In the genomic region with DNA sequence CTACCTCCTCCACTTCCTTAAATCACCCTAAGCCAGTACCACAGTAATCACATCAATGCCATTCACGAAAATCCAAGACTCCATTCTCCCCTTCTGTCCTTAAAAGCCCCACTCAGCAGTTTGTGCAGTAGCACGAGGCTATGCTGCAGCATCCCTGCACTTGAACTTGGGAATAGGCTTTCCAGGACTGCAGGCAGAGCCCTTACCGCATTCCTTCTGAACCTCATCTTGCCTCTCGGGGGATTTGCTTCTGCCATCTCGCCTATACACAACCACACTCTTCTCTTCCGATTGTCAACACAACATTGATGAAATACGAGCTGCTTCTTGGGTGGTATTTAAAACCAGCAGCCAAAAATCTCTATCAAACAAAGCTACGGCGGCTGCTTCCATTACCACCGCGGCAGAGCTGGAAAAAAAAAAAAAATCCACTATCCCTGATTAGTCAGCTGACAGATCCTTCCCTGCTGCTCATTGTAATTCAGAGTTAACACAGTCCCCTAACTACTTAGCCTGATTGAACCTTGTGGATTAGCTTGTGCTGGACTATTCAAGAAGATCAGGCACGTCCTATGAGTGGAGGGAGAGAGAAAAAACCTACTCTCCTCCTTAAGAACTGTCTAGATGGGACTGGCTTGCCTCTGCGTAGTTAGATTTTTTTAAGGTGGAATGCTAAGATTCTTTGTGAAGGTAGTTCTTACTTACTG, we compare ENCODE assay signal across 9 mouse cellular contexts. TPM values are rescaled to one million over a fixed set of nuclear protein-coding genes. Genes with fewer than 3 reads are reported as not detected.
DNase-seq lines count a peak whose midpoint lies in the region; ATAC-seq lines count a peak whose summit lies in the region.
"Had no signal": no experiment of that assay in that cellular context is flagged by ENCODE, and none has a peak within 500 bp of the region (broad histone marks: within the 10 kb centered on the region; RNA-seq: fewer than 3 reads in every experiment).

No protein-coding gene starts in this region.

- H3K4me3 ChIP-seq in kidney, embryonic 16.5 days (ENCODE audit: low read length) = peak overlapping the region; percentile 32
- H3K4me3 ChIP-seq in hindbrain, embryonic 16.5 days (ENCODE audit: low read length) = peak overlapping the region; percentile 42
- peak overlapping the region; percentile 37 for H3K4me3 ChIP-seq in midbrain, embryonic 13.5 days (replicated peaks)

- intact Hi-C loops in gastrocnemius, postnatal 14 days (cut with DNase I; ENCODE audit: low total_unique reads) = no loop called here

- no peaks in the 10 kb centered on the region for H3K27me3 ChIP-seq in kidney, embryonic 16.5 days (ENCODE audit: insufficient read depth, low read length)
- H3K27me3 ChIP-seq in hindbrain, embryonic 16.5 days (replicated peaks; ENCODE audit: control insufficient read depth, insufficient read depth, low read length) = no peaks in the 10 kb centered on the region
- no peaks in the 10 kb centered on the region for H3K27me3 ChIP-seq in midbrain, embryonic 13.5 days

- peak; percentile 39; the same call in 1 of the 2 replicates for ATAC-seq in kidney, embryonic 16.5 days (ENCODE audit: low FRiP score, low TSS enrichment)
- ATAC-seq in hindbrain, embryonic 16.5 days = peak; percentile 87
- peak; percentile 87 for ATAC-seq in midbrain, embryonic 13.5 days

- no peaks in the 10 kb centered on the region for H3K4me1 ChIP-seq in kidney, embryonic 16.5 days (ENCODE audit: insufficient read depth, low read length)
- H3K4me1 ChIP-seq in hindbrain, embryonic 16.5 days (ENCODE audit: control insufficient read depth, insufficient read depth, low read depth, low read length) = no peaks in the 10 kb centered on the region
- H3K4me1 ChIP-seq in midbrain, embryonic 13.5 days (replicated peaks) = no peaks in the 10 kb centered on the region

- DNase-seq in kidney, postnatal 14 days = no peak
- peak; percentile 2 for DNase-seq in embryo, embryonic 9.5 days (ENCODE audit: extremely low spot score)
- no peak for DNase-seq in spleen, postnatal 36 days (ENCODE audit: low spot score in 2 of 2)
- DNase-seq in gastrocnemius, postnatal 14 days = no peak
- no peak for DNase-seq in lung, postnatal 25 days (ENCODE audit: low spot score)

- H3K9ac ChIP-seq in kidney, embryonic 16.5 days (replicated peaks; ENCODE audit: low read length) = no peak overlapping the region
- peak overlapping the region; percentile 57 for H3K9ac ChIP-seq in hindbrain, embryonic 16.5 days (ENCODE audit: low read depth, low read length)
- peak overlapping the region; percentile 39; the same call in 1 of the 2 replicates for H3K9ac ChIP-seq in midbrain, embryonic 13.5 days (replicated peaks)
- H3K9ac ChIP-seq: liver, embryonic 14.5 days had no signal

- peak overlapping the region; percentile 43 for H3K4me2 ChIP-seq in kidney, embryonic 16.5 days (replicated peaks; ENCODE audit: low read depth, low read length)
- H3K4me2 ChIP-seq in hindbrain, embryonic 16.5 days (ENCODE audit: low read length) = peak overlapping the region; percentile 48
- peak overlapping the region; percentile 48 for H3K4me2 ChIP-seq in midbrain, embryonic 13.5 days (replicated peaks)

- WGBS in kidney, embryonic 16.5 days = 20% methylated on average over 13 of the region's 13 CpGs
- WGBS in hindbrain, embryonic 16.5 days = 17% methylated on average over 13 of the region's 13 CpGs
- 24% methylated on average over 13 of the region's 13 CpGs for WGBS in midbrain, embryonic 13.5 days

- H3K27ac ChIP-seq in kidney, embryonic 16.5 days (ENCODE audit: low read length) = no peak overlapping the region
- peak overlapping the region; percentile 56; the same call in 1 of the 2 replicates for H3K27ac ChIP-seq in hindbrain, embryonic 16.5 days (ENCODE audit: low read depth, low read length)
- peak overlapping the region; percentile 60; the same call in 1 of the 2 replicates for H3K27ac ChIP-seq in midbrain, embryonic 13.5 days
- H3K27ac ChIP-seq: liver, embryonic 14.5 days had no signal

- H3K36me3 ChIP-seq in kidney, embryonic 16.5 days (ENCODE audit: insufficient read depth, low read length) = no peaks in the 10 kb centered on the region
- H3K36me3 ChIP-seq in hindbrain, embryonic 16.5 days (ENCODE audit: control insufficient read depth, insufficient read depth, low read length) = no peaks in the 10 kb centered on the region
- H3K36me3 ChIP-seq in midbrain, embryonic 13.5 days = no peaks in the 10 kb centered on the region

- no peaks in the 10 kb centered on the region for H3K9me3 ChIP-seq in kidney, embryonic 16.5 days (ENCODE audit: low read length)
- no peaks in the 10 kb centered on the region for H3K9me3 ChIP-seq in hindbrain, embryonic 16.5 days (ENCODE audit: control insufficient read depth, low read length)
- H3K9me3 ChIP-seq in midbrain, embryonic 13.5 days = no peaks in the 10 kb centered on the region

RNA-seq across cellular contexts. Expression of a gene that starts 31.5 kb away (rescaled TPM):
- polyA plus RNA-seq in kidney, embryonic 16.5 days (2015; fragmentation: Nextera tagmentation; extraction: Ambion mirVana) = 1.3 and 1.5 TPM in 2 replicates
- polyA plus RNA-seq in hindbrain, embryonic 16.5 days (2015; fragmentation: Nextera tagmentation; extraction: Ambion mirVana) = 2.9 and 3.1 TPM in 2 replicates
- polyA plus RNA-seq in midbrain, embryonic 13.5 days (2015; fragmentation: Nextera tagmentation; extraction: Ambion mirVana) = 0.66 and 0.67 TPM in 2 replicates
- total RNA-seq in gastrocnemius, postnatal 14 days (2021) = not detected
